Mouse (Mus musculus) heart, embryonic 14.5 days (tissue): ENCODE results near the gene Apon. TPM values are rescaled to one million over a fixed set of nuclear protein-coding genes. Genes with fewer than 3 reads are reported as not detected.
A peak's percentile ranks its signal among the peaks of the same experiment; 100 is the strongest.

Source experiments
- ATAC-seq: fragments of 200-750 bp; cut with Nextera tagmentation; 2 replicates; pipeline ENCODE4 v1.8.0; 2017; ENCODE audit warnings: low read depth, moderate TSS enrichment; ENCODE audit not compliant: insufficient number of reproducible peaks, insufficient read depth, low FRiP score
- H3K27ac ChIP-seq, 2 experiments: fragments of 200-500 bp in 1 of 2; fragments of 300-500 bp in 1 of 2; sonication (generic) in 1 of 2; replicated peaks in 1 of 2; 2 replicates each; pipeline ENCODE4 v1.5.1; 2012 to 2014; ENCODE audit warnings: low read depth in 2 of 2, low read length in 2 of 2, control low read depth in 1 of 2, mild to moderate bottlenecking in 1 of 2, mixed read lengths in 1 of 2; ENCODE audit not compliant: control insufficient read depth in 1 of 2, insufficient read depth in 1 of 2
- H3K27me3 ChIP-seq: fragments of 300-500 bp; sonication (generic); 2 replicates; pipeline ENCODE4 v1.6.1; 2014; ENCODE audit warnings: mild to moderate bottlenecking, low read length, control low read depth; ENCODE audit not compliant: control insufficient read depth, insufficient read depth
- H3K36me3 ChIP-seq: fragments of 300-500 bp; sonication (generic); 2 replicates; pipeline ENCODE4 v1.6.1; 2014; ENCODE audit warnings: mild to moderate bottlenecking, control low read depth, low read length, mixed read lengths; ENCODE audit not compliant: control insufficient read depth, insufficient read depth
- H3K4me1 ChIP-seq, 2 experiments: fragments of 200-500 bp in 1 of 2; fragments of 300-500 bp in 1 of 2; sonication (generic) in 1 of 2; 2 replicates each; pipeline ENCODE4 v1.6.1; 2012 to 2014; ENCODE audit warnings: low read length in 2 of 2, control low read depth in 1 of 2, mixed read lengths in 1 of 2; ENCODE audit not compliant: control insufficient read depth in 2 of 2, insufficient read depth in 2 of 2
- H3K4me2 ChIP-seq: fragments of 300-500 bp; sonication (generic); 2 replicates; pipeline ENCODE4 v1.6.1; 2014; ENCODE audit warnings: mild to moderate bottlenecking, low read length
- H3K4me3 ChIP-seq, 2 experiments: fragments of 200-500 bp in 1 of 2; fragments of 300-500 bp in 1 of 2; sonication (generic) in 1 of 2; 2 replicates each; pipeline ENCODE4 v1.5.1; 2012 to 2014; ENCODE audit warnings: low read length in 2 of 2, mild to moderate bottlenecking in 2 of 2, control low read depth in 1 of 2, low read depth in 1 of 2, moderate library complexity in 1 of 2; ENCODE audit not compliant: control insufficient read depth in 1 of 2, insufficient read depth in 1 of 2
- H3K9ac ChIP-seq: fragments of 300-500 bp; sonication (generic); 2 replicates; pipeline ENCODE4 v1.6.1; 2014; ENCODE audit warnings: mild to moderate bottlenecking, low read length
- H3K9me3 ChIP-seq: fragments of 300-500 bp; sonication (generic); 2 replicates; pipeline ENCODE4 v1.6.1; 2016; ENCODE audit warnings: low read length, control low read depth; ENCODE audit not compliant: control insufficient read depth
- whole genome bisulfite sequencing: fragments of 180-500 bp; shearing (Covaris S2); extraction: QIAGEN DNeasy Blood & Tissue Kit; methylation state at CpG from one replicate; pipeline ENCODE4 v1.1.7; 2014; 5-methylcytosine and 5-hydroxymethylcytosine counted together
- polyA plus RNA-seq: library from polyadenylated mRNA; unstranded; fragments of >200 nt; fragmentation: Nextera tagmentation; extraction: Ambion mirVana; gene quantifications from 2 replicates; pipeline ENCODE4 v1.2.1, GENCODE M21; 2014

Apon gene
- polyA plus RNA-seq, 1 experiment from 2014 or later: not detected

- Histone ChIP-seq H3K9me3 (no peaks in the 10 kb centered on the region), H3K4me3 (no peak within 1 kb of the TSS), H3K36me3 (no peaks in the 10 kb centered on the region), H3K9ac (no peak within 1 kb of the TSS), H3K27me3 (no peaks in the 10 kb centered on the region), H3K4me1 (peaks cover 0 to 4% of the 10 kb centered on the region in 2 experiments; a peak in 3 of 4 replicates), H3K27ac (no peak within 1 kb of the TSS), H3K4me2 (no peak within 1 kb of the TSS)
- 46% methylated on average over 4 of the region's 4 CpGs for WGBS
- ATAC-seq: no peak
These were observed 28.4 kb upstream of the Apon start, which contains the start of gene Mip for GRCm38 (mm10) chr10:128225538-128225937. Gene Mip, plus strand, starts transcription at chr10:128225838.

GRCm38 (mm10) chr10:128227592-128227991 lies 26.3 kb upstream of the Apon start:
- Histone ChIP-seq H3K9ac (no peak overlapping the region), H3K4me3 (no peak overlapping the region), H3K4me2 (no peak overlapping the region), H3K36me3 (no peaks in the 10 kb centered on the region), H3K27me3 (no peaks in the 10 kb centered on the region), H3K9me3 (no peaks in the 10 kb centered on the region), H3K27ac (no peak overlapping the region), H3K4me1 (peaks cover 4% of the 10 kb centered on the region in 2 experiments)
- 66% methylated on average over 9 of the region's 9 CpGs for WGBS
- no peak for ATAC-seq

GRCm38 (mm10) chr10:128228009-128228408 lies 25.9 kb upstream of the Apon start:
- no peaks in the 10 kb centered on the region for H3K27me3 ChIP-seq
- H3K9ac ChIP-seq: no peak overlapping the region
- no peak overlapping the region for H3K4me2 ChIP-seq
- no peak overlapping the region for H3K27ac ChIP-seq
- 87% methylated on average over 8 of the region's 8 CpGs for WGBS
- ATAC-seq: no peak
- no peaks in the 10 kb centered on the region for H3K9me3 ChIP-seq
- no peaks in the 10 kb centered on the region for H3K36me3 ChIP-seq
- H3K4me1 ChIP-seq: peaks cover 4 to 8% of the 10 kb centered on the region in 2 experiments
- H3K4me3 ChIP-seq: no peak overlapping the region

- Histone ChIP-seq H3K9ac (peak overlapping the region; percentile 78; the same call in 1 of the 2 replicates), H3K9me3 (no peaks in the 10 kb centered on the region), H3K4me2 (peak overlapping the region; percentile 81; the same call in 1 of the 2 replicates), H3K4me1 (peaks cover 0 to 8% of the 10 kb centered on the region in 2 experiments; a peak in 3 of 4 replicates), H3K4me3 (no peak overlapping the region), H3K27me3 (no peaks in the 10 kb centered on the region), H3K27ac (no peak overlapping the region), H3K36me3 (peaks cover 10% of the 10 kb centered on the region; the same call in 1 of the 2 replicates)
- ATAC-seq: no peak
- 80% methylated on average over 12 of the region's 12 CpGs for WGBS
These were observed 23.3 kb upstream of the Apon start for GRCm38 (mm10) chr10:128230582-128230981.

GRCm38 (mm10) chr10:128231146-128231545 lies 22.8 kb upstream of the Apon start:
- H3K27me3 ChIP-seq: no peaks in the 10 kb centered on the region
- H3K4me2 ChIP-seq: peak overlapping the region; percentile 81
- peak overlapping the region in 1 of 2 experiments; percentile 84; a peak in 1 of 4 replicates for H3K27ac ChIP-seq
- H3K36me3 ChIP-seq: peaks cover 10% of the 10 kb centered on the region; the same call in 1 of the 2 replicates
- peak overlapping the region in 1 of 2 experiments; percentile 63; a peak in 3 of 4 replicates for H3K4me3 ChIP-seq
- ATAC-seq: no peak
- H3K9ac ChIP-seq: peak overlapping the region; percentile 78
- H3K9me3 ChIP-seq: no peaks in the 10 kb centered on the region
- peaks cover 0 to 8% of the 10 kb centered on the region in 2 experiments; a peak in 3 of 4 replicates for H3K4me1 ChIP-seq
- WGBS: 20% methylated on average over 5 of the region's 5 CpGs

- Histone ChIP-seq H3K4me1 (peaks cover 0 to 8% of the 10 kb centered on the region in 2 experiments; a peak in 3 of 4 replicates), H3K9me3 (no peaks in the 10 kb centered on the region), H3K27ac (peak within 1 kb of the TSS; percentile 84 to 89), H3K4me3 (peak within 1 kb of the TSS; percentile 63 to 67), H3K36me3 (peaks cover 10% of the 10 kb centered on the region; the same call in 1 of the 2 replicates), H3K9ac (peak within 1 kb of the TSS; percentile 78), H3K27me3 (no peaks in the 10 kb centered on the region), H3K4me2 (peak within 1 kb of the TSS; percentile 81)
- peak; percentile 88 for ATAC-seq
- WGBS: under 1% methylated on average over 52 of the region's 58 CpGs
These were observed 22.0 kb upstream of the Apon start, which contains the start of gene Timeless for GRCm38 (mm10) chr10:128231697-128232419. Gene Timeless, plus strand, starts transcription at chr10:128232065.

- Histone ChIP-seq H3K9ac (peak overlapping the region; percentile 78), H3K27me3 (no peaks in the 10 kb centered on the region), H3K36me3 (peaks cover 10% of the 10 kb centered on the region; the same call in 1 of the 2 replicates), H3K4me1 (peaks cover 0 to 8% of the 10 kb centered on the region in 2 experiments; a peak in 3 of 4 replicates), H3K9me3 (no peaks in the 10 kb centered on the region), H3K27ac (peak overlapping the region; percentile 84 to 89), H3K4me3 (peak overlapping the region; percentile 63 to 67), H3K4me2 (peak overlapping the region; percentile 81)
- no peak for ATAC-seq
- WGBS: 0% methylated on average over 14 of the region's 14 CpGs
These were observed 21.4 kb upstream of the Apon start for GRCm38 (mm10) chr10:128232420-128232985.
